Mouse (Mus musculus) kidney, postnatal 25 days (tissue): ENCODE measurements at regions not wholly inside any gene's neighbourhood (a gene's known extent, or its start where the extent isn't known, plus 50 kb on each side); places are given as distances from the start of the nearest gene placed in this dataset.

Source experiments
- DNase-seq, 2 experiments: peaks; one replicate each; pipeline ENCODE4 v3.0.0; 2021; ENCODE audit warnings: mixed read lengths in 2 of 2

- DNase-seq = no peak
Observed at GRCm38 (mm10) chr13:116243272-116243784, 66.2 kb downstream of the Isl1 start.

- no peak for DNase-seq
Observed at GRCm38 (mm10) chr13:116215101-116215500, 94.4 kb downstream of the Isl1 start.

- DNase-seq = no peak
Observed at GRCm38 (mm10) chr13:116213843-116214829, 95.4 kb downstream of the Isl1 start.

GRCm38 (mm10) chr13:116201177-116201920 lies 108.1 kb downstream of the Isl1 start:
- no peak for DNase-seq

- DNase-seq = no peak
Observed at GRCm38 (mm10) chr13:116187059-116187458, 122.4 kb downstream of the Isl1 start.

GRCm38 (mm10) chr13:116177781-116178180 lies 131.7 kb downstream of the Isl1 start:
- no peak for DNase-seq

- DNase-seq = no peak
Observed at GRCm38 (mm10) chr13:116174976-116175375, 134.5 kb downstream of the Isl1 start.

GRCm38 (mm10) chr13:116173866-116174265 lies 135.6 kb downstream of the Isl1 start:
- no peak for DNase-seq

GRCm38 (mm10) chr13:116143022-116143421 lies 166.5 kb downstream of the Isl1 start:
- DNase-seq = no peak

GRCm38 (mm10) chr13:116118664-116119063 lies 190.8 kb downstream of the Isl1 start:
- no peak for DNase-seq

GRCm38 (mm10) chr13:116111032-116111808 lies 198.3 kb downstream of the Isl1 start:
- no peak for DNase-seq

- no peak for DNase-seq
Observed at GRCm38 (mm10) chr13:116110578-116110977, 198.9 kb downstream of the Isl1 start.

GRCm38 (mm10) chr13:116087541-116088308 lies 221.8 kb downstream of the Isl1 start:
- no peak for DNase-seq

- no peak for DNase-seq
Observed at GRCm38 (mm10) chr13:116087140-116087539, 222.3 kb downstream of the Isl1 start.

GRCm38 (mm10) chr13:116056976-116057647 lies 252.4 kb downstream of the Isl1 start:
- DNase-seq = no peak

GRCm38 (mm10) chr13:116056112-116056652 lies 253.3 kb downstream of the Isl1 start:
- DNase-seq = no peak

GRCm38 (mm10) chr13:116036166-116036565 lies 273.3 kb downstream of the Isl1 start:
- DNase-seq = no peak

- no peak for DNase-seq
Observed at GRCm38 (mm10) chr13:116030152-116030720, 279.3 kb downstream of the Isl1 start.

GRCm38 (mm10) chr13:116028583-116028982 lies 280.9 kb downstream of the Isl1 start:
- no peak for DNase-seq

GRCm38 (mm10) chr13:116027147-116027546 lies 282.3 kb downstream of the Isl1 start:
- DNase-seq = no peak

- DNase-seq = no peak
Observed at GRCm38 (mm10) chr13:116017886-116018285, 291.6 kb downstream of the Isl1 start.
